Mouse (Mus musculus): ENCODE data around the gene Fbxo36.

Gene Fbxo36

DNA sequence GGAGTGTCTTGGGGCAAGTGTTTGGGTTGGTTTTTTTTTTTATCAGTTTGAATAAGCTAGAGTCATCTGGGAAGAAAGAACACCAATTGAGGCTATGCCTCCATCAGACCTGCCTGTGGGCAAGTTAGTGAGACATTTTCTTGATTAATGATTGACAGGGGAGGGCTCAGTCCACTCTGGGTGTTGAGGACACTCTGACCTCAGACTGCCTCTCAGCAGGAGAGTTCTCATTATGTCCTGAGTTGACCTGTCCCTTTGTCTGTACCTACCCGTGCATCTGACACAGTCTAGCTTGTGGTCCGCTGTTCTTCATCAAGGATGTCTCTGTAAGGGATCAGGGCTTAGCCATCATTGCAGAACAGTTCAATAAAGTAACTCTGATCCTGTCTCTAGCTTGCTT is 107.7 kb downstream of the Fbxo36 start:
- no peak for DNase-seq (ENCODE audit: low spot score)

All from ovary, adult 18-20 months (tissue).